Mouse (Mus musculus): Measurements from ENCODE around the gene Zxdc. TPM values are rescaled to one million over a fixed set of nuclear protein-coding genes. Genes with fewer than 3 reads are reported as not detected.

Gene Zxdc
- total and polyA plus RNA-seq, 3 experiments = 8.6 to 10.7 TPM; not detected in 1

- DNase-seq (ENCODE audit: low read depth, low spot score) = no peak
- Histone ChIP-seq H3K4me1 (ENCODE audit: control insufficient read depth in 1 of 2, insufficient read depth in 2 of 2, low read length in 2 of 2) (no peaks in the 10 kb centered on the region), H3K36me3 (ENCODE audit: control insufficient read depth in 1 of 2, insufficient read depth in 2 of 2, low read length in 2 of 2) (no peaks in the 10 kb centered on the region), H3K27ac (ENCODE audit: control insufficient read depth, low read depth, low read length) (no peak overlapping the region), H3K9ac (ENCODE audit: control insufficient read depth, low read depth, low read length, poor library complexity, severe bottlenecking) (no peak overlapping the region), H3K79me2 (ENCODE audit: control insufficient read depth, insufficient read depth, low read length, poor library complexity) (no peaks in the 10 kb centered on the region), H3K27me3 (ENCODE audit: control insufficient read depth in 1 of 2, insufficient read depth in 2 of 2, low read length in 2 of 2) (no peaks in the 10 kb centered on the region; a peak in 1 of 4 replicates), H3K4me3 (ENCODE audit: control insufficient read depth in 1 of 2, insufficient read depth in 1 of 2, low read depth in 2 of 2, low read length in 2 of 2) (no peak overlapping the region), H3K9me3 (replicated peaks; ENCODE audit: insufficient read depth, low read length) (no peaks in the 10 kb centered on the region)
- TF ChIP-seq SIN3A (IDR thresholded peaks at IDR 0.05; ENCODE audit: low read length) (no peak), NRF1 (IDR thresholded peaks at IDR 0.05; ENCODE audit: insufficient read depth, low read depth, low read length, poor library complexity, severe bottlenecking) (no peak), GATA1 (IDR thresholded peaks at IDR 0.05; ENCODE audit: low read depth, low read length) (no peak), JUND (IDR thresholded peaks at IDR 0.05; ENCODE audit: low read depth, low read length) (no peak), BHLHE40 (IDR thresholded peaks at IDR 0.05; ENCODE audit: borderline replicate concordance, low read depth, low read length) (no peak), SMC3 (IDR thresholded peaks at IDR 0.05; ENCODE audit: low read depth, low read length) (no peak), POLR2AphosphoS5 (IDR thresholded peaks at IDR 0.05; ENCODE audit: borderline replicate concordance, low read depth, low read length) (no peak), POLR2AphosphoS2 (IDR thresholded peaks at IDR 0.05; ENCODE audit: low read length) (no peak), E2F4 (IDR thresholded peaks at IDR 0.05; ENCODE audit: borderline replicate concordance, low read depth, low read length) (no peak), MAFK (IDR thresholded peaks at IDR 0.05; ENCODE audit: borderline replicate concordance, low read depth, low read length) (no peak), KAT2A (conservative IDR thresholded peaks at IDR 0.05; ENCODE audit: low read depth, low read length) (no peak), CHD2 (IDR thresholded peaks at IDR 0.05; ENCODE audit: low read length) (no peak), TBP (IDR thresholded peaks at IDR 0.05; ENCODE audit: low read depth, low read length) (no peak), CHD1 (IDR thresholded peaks at IDR 0.05; ENCODE audit: low read depth, low read length) (no peak), CTCF (IDR thresholded peaks at IDR 0.05 in 2 of 3, conservative IDR thresholded peaks at IDR 0.05 in 1 of 3; ENCODE audit: control insufficient read depth in 1 of 3, insufficient read depth in 1 of 3, low read depth in 2 of 3, low read length in 3 of 3, poor library complexity in 1 of 3, severe bottlenecking in 1 of 3) (no peak), ZMIZ1 (IDR thresholded peaks at IDR 0.05; ENCODE audit: low read depth, low read length) (no peak), ZNF384 (IDR thresholded peaks at IDR 0.05; ENCODE audit: low read depth, low read length) (no peak), TAL1 (IDR thresholded peaks at IDR 0.05; ENCODE audit: low read length) (no peak), NELFE (IDR thresholded peaks at IDR 0.05; ENCODE audit: low read depth, low read length) (no peak)
Measured at GRCm38 (mm10) chr6:90410972-90411371, 41.7 kb downstream of the Zxdc start.

GRCm38 (mm10) chr6:90411926-90412325 is 42.6 kb downstream of the Zxdc start:
- no peak for DNase-seq (ENCODE audit: low read depth, low spot score)
- H3K4me3 ChIP-seq (ENCODE audit: control insufficient read depth in 1 of 2, insufficient read depth in 1 of 2, low read depth in 2 of 2, low read length in 2 of 2) = no peak overlapping the region
- no peak overlapping the region for H3K9ac ChIP-seq (ENCODE audit: control insufficient read depth, low read depth, low read length, poor library complexity, severe bottlenecking)
- H3K4me1 ChIP-seq (ENCODE audit: control insufficient read depth in 1 of 2, insufficient read depth in 2 of 2, low read length in 2 of 2) = no peaks in the 10 kb centered on the region
- H3K27me3 ChIP-seq (ENCODE audit: control insufficient read depth in 1 of 2, insufficient read depth in 2 of 2, low read length in 2 of 2) = no peaks in the 10 kb centered on the region; a peak in 2 of 4 replicates
- TF ChIP-seq NELFE (IDR thresholded peaks at IDR 0.05; ENCODE audit: low read depth, low read length) (no peak), MAX (IDR thresholded peaks at IDR 0.05; ENCODE audit: low read length) (no peak), POLR2AphosphoS5 (IDR thresholded peaks at IDR 0.05; ENCODE audit: borderline replicate concordance, low read depth, low read length) (no peak)
- no peaks in the 10 kb centered on the region for H3K36me3 ChIP-seq (ENCODE audit: control insufficient read depth in 1 of 2, insufficient read depth in 2 of 2, low read length in 2 of 2)
- H3K9me3 ChIP-seq (replicated peaks; ENCODE audit: insufficient read depth, low read length) = no peaks in the 10 kb centered on the region
- H3K27ac ChIP-seq (ENCODE audit: control insufficient read depth, low read depth, low read length) = no peak overlapping the region
- H3K79me2 ChIP-seq (ENCODE audit: control insufficient read depth, insufficient read depth, low read length, poor library complexity) = no peaks in the 10 kb centered on the region

All from MEL (cell line).